Mouse (Mus musculus) embryonic fibroblast, embryonic 13.5 days (primary cell): ENCODE measurements around the gene Stt3b. TPM values are rescaled to one million over a fixed set of nuclear protein-coding genes. Genes with fewer than 3 reads are reported as not detected.

Experiments
- H3K27ac ChIP-seq: 2 replicates; pipeline ENCODE4 v1.5.1; 2012; ENCODE audit warnings: low read length, control low read depth, inconsistent platforms; ENCODE audit not compliant: insufficient read depth
- H3K4me1 ChIP-seq: 2 replicates; pipeline ENCODE4 v1.6.1; 2011; ENCODE audit warnings: low read length; ENCODE audit not compliant: control insufficient read depth, insufficient read depth
- H3K4me3 ChIP-seq: 2 replicates; pipeline ENCODE4 v1.5.1; 2011; ENCODE audit warnings: mild to moderate bottlenecking, control low read depth, low read length; ENCODE audit not compliant: insufficient read depth
- CTCF ChIP-seq: IDR thresholded peaks from 2 replicates; pipeline ENCODE4 v1.5.1; 2011; ENCODE audit warnings: mild to moderate bottlenecking, control low read depth, low read length, moderate library complexity, borderline replicate concordance; ENCODE audit not compliant: insufficient read depth
- POLR2A ChIP-seq: IDR thresholded peaks from 2 replicates; pipeline ENCODE4 v1.6.1; 2011; ENCODE audit warnings: low read depth, mild to moderate bottlenecking, control low read depth, low read length, moderate library complexity
- polyA plus RNA-seq: library from polyadenylated mRNA; stranded (reverse); fragments of >200 nt; gene quantifications from 2 replicates; pipeline ENCODE4 v1.2.4, GENCODE M21; 2011; ENCODE audit warnings: low read depth; ENCODE audit not compliant: missing spikeins, insufficient read length

Gene Stt3b
- polyA plus RNA-seq, 1 experiment = 136 TPM

- TF ChIP-seq CTCF = no peak
- TF ChIP-seq POLR2A = no peak
- Histone ChIP-seq H3K4me1 (no peaks in the 10 kb centered on the region), H3K4me3 (no peak overlapping the region), H3K27ac (no peak overlapping the region)
These were observed 109.9 kb downstream of the Stt3b start for GRCm38 (mm10) chr9:115200166-115200862.

DNA sequence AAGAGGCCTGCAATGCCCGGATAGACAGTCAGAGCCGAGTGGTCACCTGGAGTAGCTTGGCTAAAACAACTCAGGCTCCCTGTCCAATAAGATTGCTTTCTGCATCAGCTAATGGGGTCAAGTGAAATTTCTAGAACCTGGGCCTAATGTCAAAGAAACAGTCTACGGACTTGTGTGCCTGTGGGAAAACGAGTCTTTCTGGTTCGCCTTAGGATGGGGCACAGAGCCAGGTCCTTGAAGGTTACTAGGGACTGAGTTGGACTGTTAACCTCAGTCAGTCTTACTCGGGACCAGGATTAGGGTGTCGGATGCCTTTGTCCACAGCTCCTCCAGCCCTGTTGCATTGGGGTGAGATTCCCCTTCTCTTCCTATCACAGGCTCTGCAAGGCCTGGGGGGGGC is 113.1 kb downstream of the Stt3b start:
- TF ChIP-seq CTCF = no peak
- no peak for TF ChIP-seq POLR2A

DNA sequence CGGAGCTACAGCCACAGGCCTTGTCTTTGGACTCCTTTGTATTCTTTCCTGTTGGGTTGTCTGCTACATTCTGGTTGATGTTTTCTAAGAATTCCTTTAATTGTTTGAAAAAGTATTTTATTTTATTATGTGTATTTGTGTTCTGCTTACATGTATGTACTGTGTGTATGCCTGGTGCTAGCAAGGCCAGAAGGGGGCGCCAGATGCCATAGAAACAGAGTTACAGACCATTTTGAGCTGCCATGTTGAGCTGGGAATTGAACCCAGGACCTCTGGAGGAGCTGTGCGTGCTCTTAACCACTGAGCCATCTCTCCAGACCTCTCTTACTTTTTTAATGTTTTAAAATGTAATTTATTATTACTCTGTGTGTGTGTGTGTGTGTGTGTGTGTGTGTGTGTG is 117.3 kb downstream of the Stt3b start:
- Histone ChIP-seq H3K27ac (no peak overlapping the region), H3K4me1 (no peaks in the 10 kb centered on the region), H3K4me3 (no peak overlapping the region)
- TF ChIP-seq CTCF = no peak
- no peak for TF ChIP-seq POLR2A

More for the DNA sequence above, 113.1 kb downstream of the Stt3b start:
- H3K4me1 ChIP-seq = no peaks in the 10 kb centered on the region
- H3K4me3 ChIP-seq = no peak overlapping the region
- H3K27ac ChIP-seq = no peak overlapping the region
